Mouse (Mus musculus) midbrain, embryonic 11.5 days (tissue): Measurements from ENCODE around the gene Vps18. TPM values are rescaled to one million over a fixed set of nuclear protein-coding genes. Genes with fewer than 3 reads are reported as not detected.

Experiments used
- ATAC-seq: fragments of 200-750 bp; cut with Nextera tagmentation; 2 replicates; pipeline ENCODE4 v1.8.0; 2017; ENCODE audit warnings: moderate TSS enrichment, moderate library complexity; ENCODE audit not compliant: low FRiP score
- DNase-seq: peaks from one replicate; pipeline ENCODE4 v3.0.0; 2015; ENCODE audit warnings: low spot score; ENCODE audit errors: missing footprints
- H3K27ac ChIP-seq: fragments of 300-500 bp; sonication (generic); 2 replicates; pipeline ENCODE4 v1.5.1; 2014; ENCODE audit warnings: low read depth, low read length
- H3K27me3 ChIP-seq: fragments of 300-500 bp; sonication (generic); 2 replicates; pipeline ENCODE4 v1.6.1; 2014; ENCODE audit warnings: mild to moderate bottlenecking, low read length, moderate library complexity, mixed read lengths; ENCODE audit not compliant: control insufficient read depth, insufficient read depth
- H3K36me3 ChIP-seq: fragments of 300-500 bp; sonication (generic); 2 replicates; pipeline ENCODE4 v1.6.1; 2014; ENCODE audit warnings: mild to moderate bottlenecking, low read length, moderate library complexity, mixed read lengths; ENCODE audit not compliant: control insufficient read depth, insufficient read depth
- H3K4me1 ChIP-seq: fragments of 300-500 bp; sonication (generic); 2 replicates; pipeline ENCODE4 v1.6.1; 2014; ENCODE audit warnings: low read length; ENCODE audit not compliant: control insufficient read depth, insufficient read depth
- H3K4me2 ChIP-seq: fragments of 300-500 bp; sonication (generic); 2 replicates; pipeline ENCODE4 v1.6.1; 2014; ENCODE audit warnings: mild to moderate bottlenecking, moderate library complexity
- H3K4me3 ChIP-seq: fragments of 300-500 bp; sonication (generic); 2 replicates; pipeline ENCODE4 v1.5.1; 2014; ENCODE audit warnings: low read depth, low read length
- H3K9ac ChIP-seq: fragments of 300-500 bp; sonication (generic); 2 replicates; pipeline ENCODE4 v1.6.1; 2014; ENCODE audit warnings: low read length
- H3K9me3 ChIP-seq: fragments of 300-500 bp; sonication (generic); 2 replicates; pipeline ENCODE4 v1.6.1; 2016; ENCODE audit warnings: low read length; ENCODE audit not compliant: control insufficient read depth
- WGBS: fragments of 180-500 bp; shearing (Covaris S2); extraction: QIAGEN DNeasy Blood & Tissue Kit; methylation state at CpG from one replicate; pipeline ENCODE4 v1.1.7; 2014; 5-methylcytosine and 5-hydroxymethylcytosine counted together
- polyA plus RNA-seq: library from polyadenylated mRNA; unstranded; fragments of >200 nt; fragmentation: Nextera tagmentation; extraction: Ambion mirVana; gene quantifications from 2 replicates; pipeline ENCODE4 v1.2.1, GENCODE M21; 2014

Gene Vps18
- polyA plus RNA-seq, 1 experiment from 2014 or later = 10.0 TPM

DNA sequence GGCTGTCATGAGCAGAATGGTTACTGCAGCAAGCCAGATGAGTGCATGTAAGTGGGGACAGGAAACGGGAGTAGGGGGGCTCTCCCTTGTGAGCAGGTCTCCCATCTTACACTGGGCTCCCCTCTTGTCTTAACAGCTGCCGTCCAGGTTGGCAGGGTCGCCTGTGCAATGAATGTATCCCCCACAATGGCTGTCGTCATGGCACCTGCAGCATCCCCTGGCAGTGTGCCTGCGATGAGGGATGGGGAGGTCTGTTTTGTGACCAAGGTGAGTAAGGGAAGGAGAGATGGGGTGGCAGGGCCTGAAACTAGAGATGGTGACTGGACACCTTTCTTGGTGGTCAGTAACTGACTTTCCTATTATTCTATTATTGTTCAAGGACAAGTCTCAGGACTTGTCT lies 40.0 kb downstream of the Vps18 start:
- Histone ChIP-seq H3K4me1 (peaks cover 29% of the 10 kb centered on the region), H3K9ac (no peak overlapping the region), H3K27me3 (peaks cover 79% of the 10 kb centered on the region), H3K36me3 (no peaks in the 10 kb centered on the region), H3K4me3 (no peak overlapping the region), H3K4me2 (no peak overlapping the region), H3K27ac (no peak overlapping the region), H3K9me3 (no peaks in the 10 kb centered on the region)
- 36% methylated on average over 5 of the region's 5 CpGs for WGBS
- no peak for DNase-seq
- no peak for ATAC-seq

GRCm38 (mm10) chr2:119329123-119329817 lies 40.7 kb downstream of the Vps18 start:
- Histone ChIP-seq H3K36me3 (no peaks in the 10 kb centered on the region), H3K9me3 (no peaks in the 10 kb centered on the region), H3K4me3 (no peak overlapping the region), H3K4me2 (no peak overlapping the region), H3K27ac (no peak overlapping the region), H3K9ac (no peak overlapping the region), H3K27me3 (peaks cover 75% of the 10 kb centered on the region), H3K4me1 (peaks cover 25% of the 10 kb centered on the region)
- ATAC-seq = no peak
- WGBS = 58% methylated on average over 3 of the region's 3 CpGs
- DNase-seq = no peak

DNA sequence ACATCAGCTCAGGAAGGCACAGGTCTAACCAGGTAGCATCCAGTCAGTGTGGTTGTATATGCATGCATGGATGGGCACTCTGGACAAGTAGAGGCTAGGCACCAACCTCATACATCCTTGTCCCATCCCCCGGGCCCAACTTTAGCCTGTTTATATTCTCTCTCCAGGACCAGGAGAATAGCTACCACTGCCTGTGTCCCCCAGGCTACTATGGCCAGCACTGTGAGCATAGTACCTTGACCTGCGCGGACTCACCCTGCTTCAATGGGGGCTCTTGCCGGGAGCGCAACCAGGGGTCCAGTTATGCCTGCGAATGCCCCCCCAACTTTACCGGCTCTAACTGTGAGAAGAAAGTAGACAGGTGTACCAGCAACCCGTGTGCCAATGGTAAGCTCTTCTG lies 42.3 kb downstream of the Vps18 start:
- no peaks in the 10 kb centered on the region for H3K36me3 ChIP-seq
- peaks cover 14% of the 10 kb centered on the region for H3K4me1 ChIP-seq
- ATAC-seq = no peak
- no peak overlapping the region for H3K4me2 ChIP-seq
- peaks cover 60% of the 10 kb centered on the region for H3K27me3 ChIP-seq
- H3K4me3 ChIP-seq = no peak overlapping the region
- DNase-seq = no peak
- no peak overlapping the region for H3K9ac ChIP-seq
- no peak overlapping the region for H3K27ac ChIP-seq
- WGBS = 90% methylated on average over 8 of the region's 8 CpGs
- no peaks in the 10 kb centered on the region for H3K9me3 ChIP-seq

GRCm38 (mm10) chr2:119332177-119332661 lies 43.7 kb downstream of the Vps18 start:
- H3K4me3 ChIP-seq = no peak overlapping the region
- H3K36me3 ChIP-seq = no peaks in the 10 kb centered on the region
- peaks cover 5% of the 10 kb centered on the region for H3K4me1 ChIP-seq
- 73% methylated on average over 24 of the region's 24 CpGs for WGBS
- no peaks in the 10 kb centered on the region for H3K9me3 ChIP-seq
- ATAC-seq (no peak), DNase-seq (no peak)
- H3K9ac ChIP-seq = no peak overlapping the region
- peaks cover 46% of the 10 kb centered on the region for H3K27me3 ChIP-seq
- no peak overlapping the region for H3K27ac ChIP-seq
- no peak overlapping the region for H3K4me2 ChIP-seq

DNA sequence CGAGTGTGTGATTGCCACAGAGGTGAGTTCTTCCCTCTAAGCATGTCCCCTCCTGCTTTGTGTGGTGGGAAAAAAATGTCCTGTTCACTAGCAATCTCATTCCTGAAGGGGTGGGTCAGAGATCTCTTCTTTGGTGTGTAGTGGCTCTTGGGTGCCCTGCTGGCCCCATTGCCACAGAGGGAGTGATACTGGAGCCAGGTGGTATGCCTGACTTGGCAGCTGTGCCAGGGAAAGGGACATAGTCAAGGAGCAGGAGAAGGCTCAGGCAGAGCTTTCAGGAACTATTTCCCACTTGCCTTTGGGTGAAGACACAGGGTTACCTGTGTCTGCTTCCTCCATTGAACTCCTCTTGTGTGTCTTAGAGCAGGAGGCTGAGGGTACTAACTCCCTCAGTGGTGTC lies 45.6 kb downstream of the Vps18 start:
- H3K4me1 ChIP-seq = peaks cover 6% of the 10 kb centered on the region
- peaks cover 27% of the 10 kb centered on the region for H3K27me3 ChIP-seq
- H3K9me3 ChIP-seq = no peaks in the 10 kb centered on the region
- H3K4me3 ChIP-seq = no peak overlapping the region
- no peak for ATAC-seq
- H3K27ac ChIP-seq = no peak overlapping the region
- H3K9ac ChIP-seq = no peak overlapping the region
- peak; percentile 49 for DNase-seq
- H3K4me2 ChIP-seq = no peak overlapping the region
- H3K36me3 ChIP-seq = no peaks in the 10 kb centered on the region
- WGBS = 66% methylated on average over 1 of the region's 1 CpGs

DNA sequence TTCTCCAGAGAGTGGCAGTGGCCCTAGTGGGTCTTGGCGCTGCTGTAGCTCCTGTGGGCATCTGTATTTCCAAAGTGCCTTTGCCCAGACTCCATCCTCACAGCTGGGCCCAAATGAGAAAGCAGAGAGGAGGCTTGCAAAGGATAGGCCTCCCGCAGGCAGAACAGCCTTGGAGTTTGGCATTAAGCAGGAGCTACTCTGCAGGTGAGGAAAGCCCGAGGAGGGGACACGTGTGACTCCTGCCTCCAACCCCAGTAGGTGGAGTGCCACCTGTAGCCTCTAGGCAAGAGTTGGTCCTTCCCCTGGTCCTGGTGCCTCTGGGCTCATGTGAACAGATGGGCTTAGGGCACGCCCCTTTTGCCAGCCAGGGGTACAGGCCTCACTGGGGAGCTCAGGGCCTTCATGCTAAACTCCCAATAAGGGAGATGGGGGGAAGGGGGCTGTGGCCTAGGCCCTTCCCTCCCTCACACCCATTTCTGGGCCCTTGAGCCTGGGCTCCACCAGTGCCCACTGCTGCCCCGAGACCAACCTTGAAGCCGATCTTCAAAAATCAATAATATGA lies 46.5 kb downstream of the Vps18 start:
- Histone ChIP-seq H3K27ac (no peak overlapping the region), H3K4me3 (no peak overlapping the region), H3K4me1 (peaks cover 3% of the 10 kb centered on the region; the same call in 1 of the 2 replicates), H3K9ac (no peak overlapping the region), H3K36me3 (no peaks in the 10 kb centered on the region), H3K4me2 (no peak overlapping the region), H3K27me3 (peaks cover 22% of the 10 kb centered on the region; the same call in 1 of the 2 replicates), H3K9me3 (no peaks in the 10 kb centered on the region)
- WGBS = 73% methylated on average over 7 of the region's 7 CpGs
- ATAC-seq = no peak
- DNase-seq = peak; percentile 60

DNA sequence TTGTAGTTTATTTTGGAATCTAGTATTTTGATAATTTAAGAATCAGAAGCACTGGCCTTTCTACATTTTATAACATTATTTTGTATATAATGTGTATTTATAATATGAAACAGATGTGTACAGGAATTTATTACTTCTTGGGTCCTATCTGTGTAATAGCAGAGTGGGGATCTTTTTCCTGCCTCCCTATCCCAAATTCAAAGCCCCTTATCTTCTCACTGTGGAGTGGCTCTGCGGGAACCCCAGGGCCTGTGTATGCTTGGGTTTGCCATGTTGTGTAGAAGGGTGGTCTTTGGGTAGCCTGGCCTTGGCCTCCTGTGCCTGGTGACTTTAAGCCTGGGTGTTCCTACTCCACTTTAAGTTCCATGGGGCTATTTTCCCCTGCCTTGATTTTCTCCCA lies 47.0 kb downstream of the Vps18 start:
- Histone ChIP-seq H3K4me3 (no peak overlapping the region), H3K4me2 (no peak overlapping the region), H3K27ac (no peak overlapping the region), H3K9me3 (no peaks in the 10 kb centered on the region), H3K27me3 (peaks cover 18% of the 10 kb centered on the region; the same call in 1 of the 2 replicates), H3K36me3 (no peaks in the 10 kb centered on the region), H3K4me1 (peaks cover 3% of the 10 kb centered on the region; the same call in 1 of the 2 replicates), H3K9ac (no peak overlapping the region)
- DNase-seq (no peak), ATAC-seq (no peak)
- WGBS = 94% methylated on average over 1 of the region's 1 CpGs

DNA sequence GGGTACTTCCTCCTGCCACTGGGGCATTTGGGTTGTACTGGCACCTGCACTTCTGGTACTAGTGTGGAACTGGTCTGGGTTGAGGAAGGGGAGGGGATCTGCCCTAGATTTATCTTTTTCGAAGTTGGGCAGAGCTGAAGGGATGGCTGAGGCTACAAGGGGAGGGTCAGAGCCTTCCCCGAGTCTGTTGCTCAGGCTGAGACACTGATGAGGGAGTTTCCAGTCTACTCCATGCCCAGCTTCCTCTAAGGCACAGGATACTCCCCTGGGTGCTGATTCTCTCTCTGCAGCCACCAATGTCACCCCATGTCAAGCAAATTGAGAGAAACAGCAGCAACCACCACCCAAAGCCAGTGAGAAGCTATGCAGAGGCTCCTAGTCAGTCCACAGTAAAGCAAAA lies 47.5 kb downstream of the Vps18 start:
- Histone ChIP-seq H3K4me2 (no peak overlapping the region), H3K36me3 (no peaks in the 10 kb centered on the region), H3K9ac (no peak overlapping the region), H3K27me3 (peaks cover 14% of the 10 kb centered on the region; the same call in 1 of the 2 replicates), H3K9me3 (no peaks in the 10 kb centered on the region), H3K4me3 (no peak overlapping the region), H3K27ac (no peak overlapping the region), H3K4me1 (peaks cover 3% of the 10 kb centered on the region; the same call in 1 of the 2 replicates)
- WGBS = 84% methylated on average over 2 of the region's 2 CpGs
- ATAC-seq (no peak), DNase-seq (no peak)

GRCm38 (mm10) chr2:119336470-119336869 lies 47.9 kb downstream of the Vps18 start:
- 71% methylated on average over 10 of the region's 10 CpGs for WGBS
- Histone ChIP-seq H3K4me3 (no peak overlapping the region), H3K9ac (no peak overlapping the region), H3K27ac (no peak overlapping the region), H3K9me3 (no peaks in the 10 kb centered on the region), H3K4me1 (peaks cover 3% of the 10 kb centered on the region; the same call in 1 of the 2 replicates), H3K4me2 (no peak overlapping the region), H3K27me3 (peaks cover 10% of the 10 kb centered on the region; the same call in 1 of the 2 replicates), H3K36me3 (no peaks in the 10 kb centered on the region)
- DNase-seq (no peak), ATAC-seq (no peak)
